Mouse (Mus musculus) C2C12 (cell line): ENCODE data around the gene Utp18.

Experiments used
- CTCF ChIP-seq: IDR thresholded peaks from one replicate; pipeline ENCODE4 v1.5.1; 2011; ENCODE audit not compliant: control insufficient read depth, insufficient read depth, insufficient read length
- MAX ChIP-seq: IDR thresholded peaks from one replicate; pipeline ENCODE4 v1.6.1; 2011; ENCODE audit warnings: mild to moderate bottlenecking, control low read depth

GRCm38 (mm10) chr11:93835800-93836199 lies 49.8 kb downstream of the Utp18 start:
- TF ChIP-seq CTCF (no peak), MAX (no peak)
